Mouse (Mus musculus): ENCODE data around the gene Hcls1. TPM values are rescaled to one million over a fixed set of nuclear protein-coding genes. Genes with fewer than 3 reads are reported as not detected.

Gene Hcls1
- polyA plus RNA-seq (2012; rRNA removed) = 2.1 and 2.2 TPM in 2 replicates

GRCm38 (mm10) chr16:36934841-36935620 lies at the start of gene Hcls1:
Hcls1 (plus strand) TSS chr16:36934983.

GRCm38 (mm10) chr16:36989999-36990625 lies 55.3 kb downstream of the Hcls1 start, which contains the start of gene Fbxo40:
Fbxo40 (minus strand) TSS chr16:36990467.

GRCm38 (mm10) chr16:37011061-37011921 lies 76.5 kb downstream of the Hcls1 start, which contains the start of gene Polq:
Polq (plus strand) TSS chr16:37011786.

Other genes with a start within 250 kb of the Hcls1 start
- gene Ildr1, start 241.0 kb upstream of the Hcls1 start, polyA plus RNA-seq (2012; rRNA removed) = 0.41 and 0.45 TPM in 2 replicates
- gene Slc15a2, start 150.0 kb upstream of the Hcls1 start, polyA plus RNA-seq (2012; rRNA removed) = 16.4 and 21.7 TPM in 2 replicates
- 27.6 and 29.8 TPM in 2 replicates for gene Iqcb1, start 106.6 kb upstream of the Hcls1 start, polyA plus RNA-seq (2012; rRNA removed)
- gene Eaf2, start 60.0 kb upstream of the Hcls1 start, polyA plus RNA-seq (2012; rRNA removed) = 0.44 and 0.68 TPM in 2 replicates
- gene Golgb1, start 59.8 kb upstream of the Hcls1 start, polyA plus RNA-seq (2012; rRNA removed) = 36.1 and 38.0 TPM in 2 replicates
- gene Fbxo40, start 55.5 kb downstream of the Hcls1 start, polyA plus RNA-seq (2012; rRNA removed) = 0.08 and 0.21 TPM in 2 replicates
- gene Polq, start 76.8 kb downstream of the Hcls1 start, polyA plus RNA-seq (2012; rRNA removed) = 3.0 and 3.4 TPM in 2 replicates

All from central nervous system, embryonic 18 days (tissue).